Comparison of ENCODE assay signal across 18 mouse cellular contexts in the genomic region with DNA sequence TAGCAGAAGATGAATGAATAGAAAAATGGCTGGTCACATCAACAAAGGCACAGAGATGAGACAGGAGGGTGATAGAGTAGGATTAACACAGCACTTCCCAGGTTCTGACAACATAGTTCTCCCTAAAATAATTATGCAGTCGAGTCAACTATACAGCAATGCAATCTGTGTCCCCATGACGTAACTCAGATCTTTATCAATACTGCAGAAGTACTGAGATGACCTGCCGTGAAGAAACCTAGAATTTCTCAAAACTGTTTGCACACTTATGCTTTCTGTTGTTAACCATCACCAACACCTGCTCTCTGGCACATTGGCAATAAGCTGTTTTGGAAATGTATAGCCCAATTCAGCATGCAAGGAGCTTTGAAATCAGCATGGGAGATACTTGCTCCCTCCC. TPM values are rescaled to one million over a fixed set of nuclear protein-coding genes. Genes with fewer than 3 reads are reported as not detected.
DNase-seq lines count a peak whose midpoint lies in the region; ATAC-seq and TF ChIP-seq lines count a peak whose summit lies in the region.
"Had no signal": no experiment of that assay in that cellular context is flagged by ENCODE, and none has a peak within 500 bp of the region (broad histone marks: within the 10 kb centered on the region; RNA-seq: fewer than 3 reads in every experiment).

No protein-coding gene starts in this region.

- DNase-seq in heart, adult 2 months, result no peak
- DNase-seq in gonadal fat pad, adult 2 months (ENCODE audit: low read depth), result peak; percentile 63
- DNase-seq in cerebellum, adult 9-11 months, result no peak
- no peak for DNase-seq in retina, embryonic 14.5 days (ENCODE audit: low spot score)
- no peak for DNase-seq in kidney, adult 11 months
- DNase-seq: B cell, adult 2 months; embryo, embryonic 11 days; gastrocnemius, postnatal 10 days had no signal

- H3K27ac ChIP-seq in heart, adult 2 months, result peak overlapping the region; percentile 56
- no peak overlapping the region for H3K27ac ChIP-seq in heart, embryonic 11.5 days (ENCODE audit: low read depth, low read length)
- H3K27ac ChIP-seq: embryonic facial prominence, embryonic 15.5 days; forebrain, embryonic 12.5 days; hindbrain, embryonic 12.5 days; intestine, embryonic 15.5 days had no signal

- TF ChIP-seq POLR2A in heart, adult 2 months (IDR thresholded peaks at IDR 0.05; ENCODE audit: insufficient read depth, low read depth, low read length), result no peak

- TF ChIP-seq CTCF in heart, adult 2 months (IDR thresholded peaks at IDR 0.05), result no peak

- H3K36me3 ChIP-seq in heart, adult 2 months (ENCODE audit: control insufficient read depth, insufficient read depth, low read length), result peaks cover 5% of the 10 kb centered on the region
- H3K36me3 ChIP-seq in heart, embryonic 11.5 days (ENCODE audit: control insufficient read depth, insufficient read depth, low read length), result no peaks in the 10 kb centered on the region
- H3K36me3 ChIP-seq: embryonic facial prominence, embryonic 15.5 days; forebrain, embryonic 12.5 days; hindbrain, embryonic 12.5 days; intestine, embryonic 15.5 days had no signal

- H3K9ac ChIP-seq in heart, adult 2 months (ENCODE audit: low read depth, low read length), result no peak overlapping the region
- H3K9ac ChIP-seq in heart, embryonic 11.5 days (ENCODE audit: low read depth, low read length), result no peak overlapping the region
- H3K9ac ChIP-seq: embryonic facial prominence, embryonic 15.5 days; forebrain, embryonic 12.5 days; hindbrain, embryonic 12.5 days; intestine, embryonic 15.5 days had no signal

- no peak overlapping the region for H3K4me2 ChIP-seq in heart, embryonic 11.5 days
- H3K4me2 ChIP-seq: embryonic facial prominence, embryonic 15.5 days; forebrain, embryonic 12.5 days; hindbrain, embryonic 12.5 days; intestine, embryonic 15.5 days had no signal

- no peaks in the 10 kb centered on the region for H3K27me3 ChIP-seq in heart, adult 2 months (ENCODE audit: control insufficient read depth, insufficient read depth, low read length)
- peaks cover 7% of the 10 kb centered on the region for H3K27me3 ChIP-seq in heart, embryonic 11.5 days (ENCODE audit: control insufficient read depth, insufficient read depth, low read length)
- H3K27me3 ChIP-seq: embryonic facial prominence, embryonic 15.5 days; forebrain, embryonic 12.5 days; hindbrain, embryonic 12.5 days; intestine, embryonic 15.5 days had no signal

- ATAC-seq in heart, embryonic 11.5 days (replicated peaks; ENCODE audit: insufficient number of reproducible peaks, low FRiP score, low TSS enrichment), result no peak
- ATAC-seq in CD4-positive, CD25-positive, alpha-beta regulatory T cell, adult 4 months, result peak; percentile 80
- ATAC-seq in megakaryocyte, adult 5-6 weeks (ENCODE audit: poor library complexity, severe bottlenecking), result peak; percentile 29
- ATAC-seq: forebrain, embryonic 16.5 days; hindbrain, embryonic 16.5 days; intestine, embryonic 15.5 days had no signal

- H3K9me3 ChIP-seq in heart, embryonic 11.5 days (replicated peaks; ENCODE audit: control insufficient read depth, low read length), result no peaks in the 10 kb centered on the region
- H3K9me3 ChIP-seq: embryonic facial prominence, embryonic 15.5 days; forebrain, embryonic 12.5 days; hindbrain, embryonic 12.5 days; intestine, embryonic 15.5 days had no signal

- intact Hi-C loops in heart, adult 2 months (cut with DNase I), result loop anchor here (5.0 kb wide), 1 partner anchor 49 kb away; no protein-coding TSS in a partner anchor

- H3K4me1 ChIP-seq in heart, adult 2 months (ENCODE audit: control insufficient read depth, insufficient read depth, low read length), result peaks cover 9% of the 10 kb centered on the region
- peaks cover under 1% of the 10 kb centered on the region; the same call in 1 of the 2 replicates for H3K4me1 ChIP-seq in heart, embryonic 11.5 days (ENCODE audit: control insufficient read depth, insufficient read depth, low read length)
- H3K4me1 ChIP-seq: embryonic facial prominence, embryonic 15.5 days; forebrain, embryonic 12.5 days; hindbrain, embryonic 12.5 days; intestine, embryonic 15.5 days had no signal

- 74% methylated on average over 3 of the region's 3 CpGs for WGBS in heart, adult 2 months
- 72% methylated on average over 3 of the region's 3 CpGs for WGBS in heart, embryonic 11.5 days (ENCODE audit: insufficient replicate concordance)

- H3K79me2 ChIP-seq in heart, adult 2 months (replicated peaks; ENCODE audit: control insufficient read depth, insufficient read depth, low read length), result no peaks in the 10 kb centered on the region

- H3K4me3 ChIP-seq in heart, adult 2 months, result no peak overlapping the region
- no peak overlapping the region for H3K4me3 ChIP-seq in heart, embryonic 11.5 days (ENCODE audit: low read depth, low read length)
- H3K4me3 ChIP-seq: embryonic facial prominence, embryonic 15.5 days; erythroblast, embryonic 14.5 days; forebrain, embryonic 12.5 days; hindbrain, embryonic 12.5 days; intestine, embryonic 15.5 days had no signal

- no peak for TF ChIP-seq EP300 in heart, adult 2 months (IDR thresholded peaks at IDR 0.05; ENCODE audit: insufficient read depth, low read depth, low read length)

RNA-seq across cellular contexts. Expression of a gene that starts 52.8 kb away (rescaled TPM):
- 100 to 1,000 TPM; 115 to 153 TPM for total RNA-seq in heart, adult 2 months (2021)
- 37.2 and 79.2 TPM in 2 replicates for polyA plus RNA-seq in heart, adult 2 months (2012; rRNA removed)
- 21.0 and 21.7 TPM in 2 replicates for polyA plus RNA-seq in heart, embryonic 11.5 days (2014; fragmentation: Nextera tagmentation; extraction: Ambion mirVana)
- polyA plus RNA-seq in CD4-positive, CD25-positive, alpha-beta regulatory T cell, adult 4 months (2017; shearing (Covaris generic)), result 10 to 100 TPM; 31.8 to 38.8 TPM
- polyA plus RNA-seq in gonadal fat pad, adult 2 months (2012; rRNA removed), result 19.4 and 21.5 TPM in 2 replicates
- 45.6 and 60.0 TPM in 2 replicates for total RNA-seq in megakaryocyte, adult 5-6 weeks (2015)
- 46.5 and 57.5 TPM in 2 replicates for total RNA-seq in megakaryocyte, adult 5-6 weeks (2017)
